Mouse (Mus musculus): ENCODE measurements around the gene Hsbp1. TPM values are rescaled to one million over a fixed set of nuclear protein-coding genes. Genes with fewer than 3 reads are reported as not detected.
A peak's percentile ranks its signal among the peaks of the same experiment; 100 is the strongest.

The Hsbp1 gene
- polyA plus RNA-seq, 2 experiments: 54.1 to 78.0 TPM

DNA sequence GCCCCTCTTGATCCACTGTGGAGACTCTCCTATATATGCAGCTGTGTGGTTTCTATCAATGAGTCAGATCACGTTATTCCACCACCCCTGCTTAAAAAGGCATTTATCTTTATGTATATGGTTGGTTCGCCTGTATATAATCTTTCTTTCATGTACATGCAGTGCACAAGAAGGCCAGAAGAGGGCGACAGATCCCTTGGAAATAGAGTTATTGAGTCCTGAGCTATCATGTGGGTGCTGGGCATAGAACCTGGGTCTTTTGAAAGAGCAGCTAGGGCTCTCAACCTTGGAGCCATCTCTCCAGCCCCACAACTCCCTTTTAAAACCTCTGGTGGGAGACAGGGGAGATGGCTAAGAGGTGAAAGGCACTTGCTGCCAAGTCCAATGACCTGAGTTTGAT, 32.9 kb upstream of the Hsbp1 start:
- Histone ChIP-seq H3K4me3 (ENCODE audit: insufficient read depth in 1 of 2, low read depth in 2 of 2, low read length in 2 of 2) (no peak overlapping the region), H3K4me2 (ENCODE audit: low read depth) (no peak overlapping the region), H3K36me3 (replicated peaks; ENCODE audit: control insufficient read depth, insufficient read depth, low read depth) (no peaks in the 10 kb centered on the region), H3K9me3 (ENCODE audit: control insufficient read depth, low read length) (no peaks in the 10 kb centered on the region), H3K27me3 (ENCODE audit: control insufficient read depth, insufficient read depth, low read length) (no peaks in the 10 kb centered on the region), H3K4me1 (replicated peaks; ENCODE audit: control insufficient read depth in 2 of 2, insufficient read depth in 2 of 2, low read length in 1 of 2) (no peaks in the 10 kb centered on the region), H3K27ac (no peak overlapping the region), H3K9ac (replicated peaks) (no peak overlapping the region)
- no peak for TF ChIP-seq EP300 (IDR thresholded peaks at IDR 0.05; ENCODE audit: low read depth)
- peak; percentile 67 for TF ChIP-seq CTCF (IDR thresholded peaks at IDR 0.05; ENCODE audit: low read depth)
- WGBS (ENCODE audit: insufficient replicate concordance): 11% methylated on average over 3 of the region's 3 CpGs
- no peak for ATAC-seq (ENCODE audit: insufficient read depth)
- DNase-seq (ENCODE audit: low read depth in 3 of 3, low spot score in 3 of 3): no peak

GRCm38 (mm10) chr8:119323215-119323614, 21.1 kb upstream of the Hsbp1 start:
- ATAC-seq (ENCODE audit: insufficient read depth): no peak
- H3K4me2 ChIP-seq (ENCODE audit: low read depth): no peak overlapping the region

GRCm38 (mm10) chr8:119339546-119339945, 4.7 kb upstream of the Hsbp1 start:
- Histone ChIP-seq H3K27me3 (ENCODE audit: control insufficient read depth, insufficient read depth, low read length) (no peaks in the 10 kb centered on the region), H3K27ac (no peak overlapping the region), H3K4me1 (replicated peaks; ENCODE audit: control insufficient read depth in 2 of 2, insufficient read depth in 2 of 2, low read length in 1 of 2) (peaks cover 0 to 3% of the 10 kb centered on the region in 2 experiments; a peak in 1 of 4 replicates), H3K9ac (replicated peaks) (no peak overlapping the region), H3K4me2 (ENCODE audit: low read depth) (no peak overlapping the region), H3K9me3 (ENCODE audit: control insufficient read depth, low read length) (no peaks in the 10 kb centered on the region; the same call in 1 of the 2 replicates), H3K4me3 (ENCODE audit: insufficient read depth in 1 of 2, low read depth in 2 of 2, low read length in 2 of 2) (no peak overlapping the region), H3K36me3 (replicated peaks; ENCODE audit: control insufficient read depth, insufficient read depth, low read depth) (no peaks in the 10 kb centered on the region)
- DNase-seq (ENCODE audit: low read depth in 3 of 3, low spot score in 3 of 3): no peak
- TF ChIP-seq CTCF (IDR thresholded peaks at IDR 0.05; ENCODE audit: low read depth): no peak
- TF ChIP-seq EP300 (IDR thresholded peaks at IDR 0.05; ENCODE audit: low read depth): no peak
- ATAC-seq (ENCODE audit: insufficient read depth): no peak
- 68% methylated on average over 4 of the region's 4 CpGs for WGBS (ENCODE audit: insufficient replicate concordance)

More at GRCm38 (mm10) chr8:119323215-119323614, 21.1 kb upstream of the Hsbp1 start:
- no peak overlapping the region for H3K9ac ChIP-seq (replicated peaks)
- DNase-seq (ENCODE audit: low read depth in 3 of 3, low spot score in 3 of 3): no peak
- H3K9me3 ChIP-seq (ENCODE audit: control insufficient read depth, low read length): no peaks in the 10 kb centered on the region
- H3K27ac ChIP-seq: no peak overlapping the region
- no peaks in the 10 kb centered on the region for H3K4me1 ChIP-seq (replicated peaks; ENCODE audit: control insufficient read depth in 2 of 2, insufficient read depth in 2 of 2, low read length in 1 of 2)
- H3K36me3 ChIP-seq (replicated peaks; ENCODE audit: control insufficient read depth, insufficient read depth, low read depth): no peaks in the 10 kb centered on the region
- no peaks in the 10 kb centered on the region for H3K27me3 ChIP-seq (ENCODE audit: control insufficient read depth, insufficient read depth, low read length)
- WGBS (ENCODE audit: insufficient replicate concordance): 50% methylated on average over 6 of the region's 6 CpGs
- H3K4me3 ChIP-seq (ENCODE audit: insufficient read depth in 1 of 2, low read depth in 2 of 2, low read length in 2 of 2): no peak overlapping the region
- TF ChIP-seq CTCF (IDR thresholded peaks at IDR 0.05; ENCODE audit: low read depth) (no peak), EP300 (IDR thresholded peaks at IDR 0.05; ENCODE audit: low read depth) (no peak)

DNA sequence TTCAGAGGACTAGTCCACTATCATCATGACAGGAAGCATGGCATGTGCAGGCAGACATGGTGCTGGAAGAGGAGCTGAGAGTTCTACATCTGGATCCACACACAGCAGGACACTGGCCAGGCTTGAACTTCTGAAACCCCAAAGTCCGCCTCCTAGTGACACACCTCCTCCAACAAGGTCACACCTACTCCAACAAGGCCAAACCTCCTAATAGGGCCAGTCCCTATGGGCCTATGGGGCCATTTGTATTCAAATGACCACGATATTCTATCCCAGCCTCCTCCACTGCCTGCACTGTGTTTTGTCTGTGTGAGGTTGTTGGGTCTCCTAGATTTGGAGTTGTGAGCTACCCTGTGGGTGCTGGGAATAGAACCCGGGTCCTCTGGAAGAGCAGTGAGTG, 682 bp upstream of the Hsbp1 start:
- Histone ChIP-seq H3K9me3 (ENCODE audit: control insufficient read depth, low read length) (no peaks in the 10 kb centered on the region; the same call in 1 of the 2 replicates), H3K9ac (replicated peaks) (no peak overlapping the region), H3K4me1 (replicated peaks; ENCODE audit: control insufficient read depth in 2 of 2, insufficient read depth in 2 of 2, low read length in 1 of 2) (peaks cover 2 to 8% of the 10 kb centered on the region in 2 experiments; a peak in 2 of 4 replicates), H3K27me3 (ENCODE audit: control insufficient read depth, insufficient read depth, low read length) (no peaks in the 10 kb centered on the region), H3K4me3 (ENCODE audit: insufficient read depth in 1 of 2, low read depth in 2 of 2, low read length in 2 of 2) (no peak overlapping the region), H3K36me3 (replicated peaks; ENCODE audit: control insufficient read depth, insufficient read depth, low read depth) (peaks cover 10% of the 10 kb centered on the region), H3K4me2 (ENCODE audit: low read depth) (peak overlapping the region; percentile 85), H3K27ac (no peak overlapping the region)
- DNase-seq (ENCODE audit: low read depth in 3 of 3, low spot score in 3 of 3) (no peak), ATAC-seq (ENCODE audit: insufficient read depth) (no peak)
- 69% methylated on average over 3 of the region's 3 CpGs for WGBS (ENCODE audit: insufficient replicate concordance)
- TF ChIP-seq CTCF (IDR thresholded peaks at IDR 0.05; ENCODE audit: low read depth): no peak
- no peak for TF ChIP-seq EP300 (IDR thresholded peaks at IDR 0.05; ENCODE audit: low read depth)

GRCm38 (mm10) chr8:119345029-119345682, 868 bp downstream of the Hsbp1 start:
- peak overlapping the region; percentile 94 to 99 for H3K4me3 ChIP-seq (ENCODE audit: insufficient read depth in 1 of 2, low read depth in 2 of 2, low read length in 2 of 2)
- H3K9me3 ChIP-seq (ENCODE audit: control insufficient read depth, low read length): no peaks in the 10 kb centered on the region; the same call in 1 of the 2 replicates
- peak overlapping the region; percentile 85 for H3K4me2 ChIP-seq (ENCODE audit: low read depth)
- ATAC-seq (ENCODE audit: insufficient read depth) (no peak), DNase-seq (ENCODE audit: low read depth in 3 of 3, low spot score in 3 of 3) (no peak)
- H3K9ac ChIP-seq (replicated peaks): peak overlapping the region; percentile 95
- peaks cover 14% of the 10 kb centered on the region for H3K36me3 ChIP-seq (replicated peaks; ENCODE audit: control insufficient read depth, insufficient read depth, low read depth)
- H3K4me1 ChIP-seq (replicated peaks; ENCODE audit: control insufficient read depth in 2 of 2, insufficient read depth in 2 of 2, low read length in 1 of 2): peaks cover 2 to 13% of the 10 kb centered on the region in 2 experiments; a peak in 2 of 4 replicates
- 29% methylated on average over 22 of the region's 22 CpGs for WGBS (ENCODE audit: insufficient replicate concordance)
- H3K27me3 ChIP-seq (ENCODE audit: control insufficient read depth, insufficient read depth, low read length): no peaks in the 10 kb centered on the region
- no peak for TF ChIP-seq EP300 (IDR thresholded peaks at IDR 0.05; ENCODE audit: low read depth)
- peak; percentile 28 for TF ChIP-seq CTCF (IDR thresholded peaks at IDR 0.05; ENCODE audit: low read depth)
- H3K27ac ChIP-seq: peak overlapping the region; percentile 0; the same call in 1 of the 2 replicates
